Comparison of ENCODE assay signal across 9 mouse cellular contexts in genomic region chr7:68285851-68286298, GRCm38 (mm10). TPM values are rescaled to one million over a fixed set of nuclear protein-coding genes. Genes with fewer than 3 reads are reported as not detected.
DNase-seq lines count a peak whose midpoint lies in the region; ATAC-seq lines count a peak whose summit lies in the region.
"Had no signal": no experiment of that assay in that cellular context is flagged by ENCODE, and none has a peak within 500 bp of the region (broad histone marks: within the 10 kb centered on the region; RNA-seq: fewer than 3 reads in every experiment).

No protein-coding gene starts in this region.

- no peak overlapping the region for H3K9ac ChIP-seq in lung, embryonic 15.5 days
- no peak overlapping the region for H3K9ac ChIP-seq in embryonic facial prominence, embryonic 12.5 days

- no peaks in the 10 kb centered on the region for H3K9me3 ChIP-seq in lung, embryonic 15.5 days
- H3K9me3 ChIP-seq in embryonic facial prominence, embryonic 12.5 days = no peaks in the 10 kb centered on the region
- H3K9me3 ChIP-seq in limb, embryonic 10.5 days (replicated peaks) = no peaks in the 10 kb centered on the region
- H3K9me3 ChIP-seq in heart, embryonic 10.5 days = no peaks in the 10 kb centered on the region
- H3K9me3 ChIP-seq: midbrain, embryonic 10.5 days had no signal

- no peak overlapping the region for H3K4me2 ChIP-seq in lung, embryonic 15.5 days
- H3K4me2 ChIP-seq in embryonic facial prominence, embryonic 12.5 days (replicated peaks) = no peak overlapping the region

- H3K27ac ChIP-seq in lung, embryonic 15.5 days = peak overlapping the region; percentile 37; the same call in 1 of the 2 replicates
- H3K27ac ChIP-seq in embryonic facial prominence, embryonic 12.5 days = peak overlapping the region; percentile 71
- peak overlapping the region; percentile 58 for H3K27ac ChIP-seq in limb, embryonic 10.5 days
- no peak overlapping the region for H3K27ac ChIP-seq in heart, embryonic 10.5 days
- H3K27ac ChIP-seq: midbrain, embryonic 10.5 days had no signal

- ATAC-seq in lung, embryonic 15.5 days (ENCODE audit: borderline replicate concordance, extremely low read depth, low FRiP score, low TSS enrichment) = peak; percentile 39; the same call in 1 of the 2 replicates
- peak; percentile 67; the same call in 1 of the 2 replicates for ATAC-seq in embryonic facial prominence, embryonic 12.5 days (ENCODE audit: insufficient number of reproducible peaks, insufficient read depth, low FRiP score, low TSS enrichment)

- no peak for DNase-seq in lung, postnatal 10 days
- DNase-seq in limb, embryonic 10.5 days (ENCODE audit: low spot score) = no peak
- DNase-seq in thymus, postnatal 25 days = peak; percentile 66
- DNase-seq in right cerebral cortex, adult 18-20 months = no peak
- DNase-seq in layer of hippocampus, adult 8-10 months (ENCODE audit: low spot score in 2 of 2) = no peak
- DNase-seq in heart, embryonic 10.5 days (ENCODE audit: low spot score) = no peak

- no peak overlapping the region for H3K4me3 ChIP-seq in lung, embryonic 15.5 days
- H3K4me3 ChIP-seq in embryonic facial prominence, embryonic 12.5 days = no peak overlapping the region
- no peak overlapping the region for H3K4me3 ChIP-seq in limb, embryonic 10.5 days
- H3K4me3 ChIP-seq in heart, embryonic 10.5 days = no peak overlapping the region
- H3K4me3 ChIP-seq: midbrain, embryonic 10.5 days had no signal

- H3K27me3 ChIP-seq in lung, embryonic 15.5 days = no peaks in the 10 kb centered on the region
- H3K27me3 ChIP-seq in embryonic facial prominence, embryonic 12.5 days = no peaks in the 10 kb centered on the region
- H3K27me3 ChIP-seq in limb, embryonic 10.5 days (ENCODE audit: low read depth, poor library complexity, severe bottlenecking) = no peaks in the 10 kb centered on the region
- no peaks in the 10 kb centered on the region for H3K27me3 ChIP-seq in heart, embryonic 10.5 days (ENCODE audit: insufficient read depth, poor library complexity, severe bottlenecking)

- 37% methylated on average over 8 of the region's 8 CpGs for WGBS in lung, embryonic 15.5 days
- 22% methylated on average over 8 of the region's 8 CpGs for WGBS in embryonic facial prominence, embryonic 12.5 days
- WGBS in limb, embryonic 10.5 days = 45% methylated on average over 8 of the region's 8 CpGs
- WGBS in heart, embryonic 10.5 days = 66% methylated on average over 8 of the region's 8 CpGs

- no peaks in the 10 kb centered on the region for H3K36me3 ChIP-seq in lung, embryonic 15.5 days
- no peaks in the 10 kb centered on the region for H3K36me3 ChIP-seq in embryonic facial prominence, embryonic 12.5 days
- H3K36me3 ChIP-seq in limb, embryonic 10.5 days = no peaks in the 10 kb centered on the region
- no peaks in the 10 kb centered on the region for H3K36me3 ChIP-seq in heart, embryonic 10.5 days
- H3K36me3 ChIP-seq: midbrain, embryonic 10.5 days had no signal

- peaks cover 4% of the 10 kb centered on the region; the same call in 1 of the 2 replicates for H3K4me1 ChIP-seq in lung, embryonic 15.5 days
- peaks cover 13% of the 10 kb centered on the region; the same call in 1 of the 2 replicates for H3K4me1 ChIP-seq in embryonic facial prominence, embryonic 12.5 days
- peaks cover 30% of the 10 kb centered on the region for H3K4me1 ChIP-seq in limb, embryonic 10.5 days
- H3K4me1 ChIP-seq in heart, embryonic 10.5 days = peaks cover 11% of the 10 kb centered on the region
- H3K4me1 ChIP-seq: midbrain, embryonic 10.5 days had no signal

RNA-seq across cellular contexts. Expression of gene Fam169b, which starts 12.2 kb away (rescaled TPM):
- polyA plus RNA-seq in lung, embryonic 15.5 days (2015; fragmentation: Nextera tagmentation; extraction: Ambion mirVana) = 1.1 and 3.7 TPM in 2 replicates
- 1.4 and 2.3 TPM in 2 replicates for polyA plus RNA-seq in embryonic facial prominence, embryonic 12.5 days (2016; fragmentation: Nextera tagmentation; extraction: Ambion mirVana)
- polyA plus RNA-seq in limb, embryonic 10.5 days (2016; fragmentation: Nextera tagmentation; extraction: Ambion mirVana) = 0.36 and 1.2 TPM in 2 replicates
- total RNA-seq in layer of hippocampus, adult 8-10 months (2022) = 1 to 10 TPM in 2 of 4 experiments, under 1 TPM in 2; 0.36 to 1.3 (median 0.81) TPM
- polyA plus RNA-seq in heart, embryonic 10.5 days (2016; fragmentation: Nextera tagmentation; extraction: Ambion mirVana) = 0.19 and 0.28 TPM in 2 replicates

RNA-seq across cellular contexts. Expression of gene Pgpep1l, which starts 21.8 kb away (rescaled TPM):
- not detected in 2 replicates for polyA plus RNA-seq in lung, embryonic 15.5 days (2015; fragmentation: Nextera tagmentation; extraction: Ambion mirVana)
- polyA plus RNA-seq in embryonic facial prominence, embryonic 12.5 days (2016; fragmentation: Nextera tagmentation; extraction: Ambion mirVana) = not detected in 2 replicates
- polyA plus RNA-seq in limb, embryonic 10.5 days (2016; fragmentation: Nextera tagmentation; extraction: Ambion mirVana) = not detected in 2 replicates
- 1 to 10 TPM; 2.7 to 5.4 (median 3.6) TPM for total RNA-seq in layer of hippocampus, adult 8-10 months (2022)
- polyA plus RNA-seq in heart, embryonic 10.5 days (2016; fragmentation: Nextera tagmentation; extraction: Ambion mirVana) = not detected in 2 replicates
- polyA plus RNA-seq: midbrain, embryonic 10.5 days had no signal
